In genomic region chr4:155469590-155470262, GRCm38 (mm10) we compare ENCODE assay signal across 8 mouse cellular contexts. TPM values are rescaled to one million over a fixed set of nuclear protein-coding genes. Genes with fewer than 3 reads are reported as not detected.
DNase-seq lines count a peak whose midpoint lies in the region; ATAC-seq and TF ChIP-seq lines count a peak whose summit lies in the region.

No protein-coding gene starts in this region.

- H3K4me2 ChIP-seq in neural tube, embryonic 12.5 days (replicated peaks): peak overlapping the region; percentile 39; the same call in 1 of the 2 replicates
- H3K4me2 ChIP-seq in neural tube, embryonic 15.5 days: no peak overlapping the region
- no peak overlapping the region; the same call in 1 of the 2 replicates for H3K4me2 ChIP-seq in stomach, embryonic 15.5 days
- no peak overlapping the region for H3K4me2 ChIP-seq in forebrain, postnatal 0 days (ENCODE audit: low read depth)

- H3K27me3 ChIP-seq in erythroblast, embryonic 14.5 days (ENCODE audit: control insufficient read depth): peaks cover 23% of the 10 kb centered on the region
- no peaks in the 10 kb centered on the region for H3K27me3 ChIP-seq in neural tube, embryonic 12.5 days (replicated peaks)
- H3K27me3 ChIP-seq in neural tube, embryonic 15.5 days (replicated peaks): peaks cover 6% of the 10 kb centered on the region
- peaks cover 3% of the 10 kb centered on the region; the same call in 1 of the 2 replicates for H3K27me3 ChIP-seq in stomach, embryonic 15.5 days (replicated peaks)
- H3K27me3 ChIP-seq in forebrain, postnatal 0 days (ENCODE audit: insufficient read depth, low read length): no peaks in the 10 kb centered on the region

- no peak overlapping the region for H3K9ac ChIP-seq in neural tube, embryonic 12.5 days
- no peak overlapping the region for H3K9ac ChIP-seq in neural tube, embryonic 15.5 days (replicated peaks)
- H3K9ac ChIP-seq in stomach, embryonic 15.5 days: no peak overlapping the region
- no peak overlapping the region for H3K9ac ChIP-seq in forebrain, postnatal 0 days

- no peak overlapping the region for H3K27ac ChIP-seq in neural tube, embryonic 12.5 days
- no peak overlapping the region for H3K27ac ChIP-seq in neural tube, embryonic 15.5 days (replicated peaks)
- H3K27ac ChIP-seq in stomach, embryonic 15.5 days: no peak overlapping the region
- H3K27ac ChIP-seq in forebrain, postnatal 0 days (ENCODE audit: low read depth, low read length): no peak overlapping the region

- WGBS in neural tube, embryonic 12.5 days: 84% methylated on average over 18 of the region's 18 CpGs
- WGBS in neural tube, embryonic 15.5 days: 82% methylated on average over 18 of the region's 18 CpGs
- WGBS in stomach, embryonic 15.5 days: 84% methylated on average over 18 of the region's 18 CpGs
- WGBS in forebrain, postnatal 0 days: 79% methylated on average over 18 of the region's 18 CpGs

- no peaks in the 10 kb centered on the region for H3K9me3 ChIP-seq in erythroblast, embryonic 14.5 days (ENCODE audit: control insufficient read depth, low read length)
- no peaks in the 10 kb centered on the region for H3K9me3 ChIP-seq in neural tube, embryonic 12.5 days
- H3K9me3 ChIP-seq in neural tube, embryonic 15.5 days (replicated peaks): no peaks in the 10 kb centered on the region
- no peaks in the 10 kb centered on the region for H3K9me3 ChIP-seq in stomach, embryonic 15.5 days
- H3K9me3 ChIP-seq in forebrain, postnatal 0 days (ENCODE audit: low read length): no peaks in the 10 kb centered on the region

- no peak for TF ChIP-seq CTCF in forebrain, postnatal 0 days (IDR thresholded peaks at IDR 0.05; ENCODE audit: low read depth)

- no peaks in the 10 kb centered on the region for H3K36me3 ChIP-seq in erythroblast, embryonic 14.5 days (ENCODE audit: control insufficient read depth)
- H3K36me3 ChIP-seq in neural tube, embryonic 12.5 days: no peaks in the 10 kb centered on the region
- H3K36me3 ChIP-seq in neural tube, embryonic 15.5 days: no peaks in the 10 kb centered on the region
- H3K36me3 ChIP-seq in stomach, embryonic 15.5 days: no peaks in the 10 kb centered on the region
- H3K36me3 ChIP-seq in forebrain, postnatal 0 days (ENCODE audit: insufficient read depth): no peaks in the 10 kb centered on the region

- no peak for ATAC-seq in erythroblast, adult 5-6 weeks (replicated peaks; ENCODE audit: low FRiP score, poor library complexity, severe bottlenecking)
- no peak for ATAC-seq in neural tube, embryonic 12.5 days (ENCODE audit: low FRiP score, low read depth)
- no peak for ATAC-seq in neural tube, embryonic 15.5 days (ENCODE audit: low FRiP score)
- ATAC-seq in stomach, embryonic 15.5 days (ENCODE audit: insufficient read depth, low FRiP score, low read depth): no peak
- no peak for ATAC-seq in forebrain, postnatal 0 days

- H3K4me1 ChIP-seq in erythroblast, embryonic 14.5 days (ENCODE audit: control insufficient read depth): peaks cover 9% of the 10 kb centered on the region
- H3K4me1 ChIP-seq in neural tube, embryonic 12.5 days: peaks cover 5% of the 10 kb centered on the region
- peaks cover 4% of the 10 kb centered on the region for H3K4me1 ChIP-seq in neural tube, embryonic 15.5 days
- H3K4me1 ChIP-seq in stomach, embryonic 15.5 days: peaks cover 8% of the 10 kb centered on the region; the same call in 1 of the 2 replicates
- H3K4me1 ChIP-seq in forebrain, postnatal 0 days (ENCODE audit: insufficient read depth): no peaks in the 10 kb centered on the region

- peak overlapping the region; percentile 63 for H3K4me3 ChIP-seq in erythroblast, embryonic 14.5 days (replicated peaks)
- H3K4me3 ChIP-seq in neural tube, embryonic 12.5 days: no peak overlapping the region
- H3K4me3 ChIP-seq in neural tube, embryonic 15.5 days (replicated peaks): no peak overlapping the region
- peak overlapping the region; percentile 36; the same call in 1 of the 2 replicates for H3K4me3 ChIP-seq in stomach, embryonic 15.5 days (replicated peaks)
- H3K4me3 ChIP-seq in forebrain, postnatal 0 days (ENCODE audit: low read depth, low read length): no peak overlapping the region

- DNase-seq in kidney, adult 11 months: peak; percentile 64
- DNase-seq in left cerebral cortex, postnatal 10 days (ENCODE audit: extremely low spot score in 1 of 2, low spot score in 2 of 2): no peak
- no peak for DNase-seq in forebrain, postnatal 0 days

- intact Hi-C loops in left cerebral cortex, postnatal 10 days (cut with DNase I): no loop called here

RNA-seq across cellular contexts. Expression of gene Tmem52, which starts 0.8 kb away (rescaled TPM):
- polyA plus RNA-seq in erythroblast, embryonic 14.5 days (2012): not detected in 2 replicates
- not detected in 2 replicates for total RNA-seq in erythroblast, adult 5-6 weeks (2015; ENCODE audit: low replicate concordance)
- not detected in 2 replicates for total RNA-seq in erythroblast, adult 5-6 weeks (2017; ENCODE audit: low replicate concordance)
- polyA plus RNA-seq in neural tube, embryonic 12.5 days (2016; fragmentation: Nextera tagmentation; extraction: Ambion mirVana): not detected in 2 replicates
- 0.27 and 0.28 TPM in 2 replicates for polyA plus RNA-seq in neural tube, embryonic 15.5 days (2015; fragmentation: Nextera tagmentation; extraction: Ambion mirVana)
- 0.28 and 0.46 TPM in 2 replicates for polyA plus RNA-seq in stomach, embryonic 15.5 days (2015; fragmentation: Nextera tagmentation; extraction: Ambion mirVana)
- 1 to 10 TPM in 1 of 2 experiments, not detected in 1; 2.4 TPM for total RNA-seq in left cerebral cortex, postnatal 10 days (2021)
- total RNA-seq in forebrain, postnatal 0 days (2014; rRNA removed): 0.52 TPM in 1 of 2 replicates, not detected in the other
- 0.23 and 0.29 TPM in 2 replicates for polyA plus RNA-seq in forebrain, postnatal 0 days (2015; fragmentation: Nextera tagmentation; extraction: Ambion mirVana)

RNA-seq across cellular contexts. Expression of gene Gnb1, which starts 21.4 kb away (rescaled TPM):
- 2.4 and 2.9 TPM in 2 replicates for polyA plus RNA-seq in erythroblast, embryonic 14.5 days (2012)
- total RNA-seq in erythroblast, adult 5-6 weeks (2015; ENCODE audit: low replicate concordance): 42.4 and 62.8 TPM in 2 replicates
- 18.8 and 34.2 TPM in 2 replicates for total RNA-seq in erythroblast, adult 5-6 weeks (2017; ENCODE audit: low replicate concordance)
- polyA plus RNA-seq in neural tube, embryonic 12.5 days (2016; fragmentation: Nextera tagmentation; extraction: Ambion mirVana): 762 and 837 TPM in 2 replicates
- polyA plus RNA-seq in neural tube, embryonic 15.5 days (2015; fragmentation: Nextera tagmentation; extraction: Ambion mirVana): 910 and 1,003 TPM in 2 replicates
- 446 and 447 TPM in 2 replicates for polyA plus RNA-seq in stomach, embryonic 15.5 days (2015; fragmentation: Nextera tagmentation; extraction: Ambion mirVana)
- total RNA-seq in left cerebral cortex, postnatal 10 days (2021): 1,000 to 10,000 TPM; 1,230 to 1,248 TPM
- 252 and 268 TPM in 2 replicates for total RNA-seq in forebrain, postnatal 0 days (2014; rRNA removed)
- polyA plus RNA-seq in forebrain, postnatal 0 days (2015; fragmentation: Nextera tagmentation; extraction: Ambion mirVana): 1,233 and 1,420 TPM in 2 replicates

Comparison
In these comparisons a context has a peak if more than half of its experiments do, and no peak if none do; other contexts are left out.
1. H3K4me3 ChIP-seq: peak in erythroblast, embryonic 14.5 days (single experiment) and stomach, embryonic 15.5 days (single experiment); none in neural tube, embryonic 12.5 days (single experiment), neural tube, embryonic 15.5 days (single experiment) and forebrain, postnatal 0 days (single experiment).
2. RNA of gene Gnb1, which starts 21.4 kb away (polyA plus RNA-seq): 1,233 to 1,420 TPM in forebrain, postnatal 0 days, 910 to 1,003 TPM in neural tube, embryonic 15.5 days, 762 to 837 TPM in neural tube, embryonic 12.5 days and 446 to 447 TPM in stomach, embryonic 15.5 days; 2.4 to 2.9 TPM in erythroblast, embryonic 14.5 days; every median in the first group is over 100 times any median in the second.